Mouse (Mus musculus): ENCODE results near the gene Gls2.
"Not testable (repeated sequence)": the region's sequence is repeated elsewhere in the genome, so short reads cannot be mapped to it uniquely, and the experiment has no call there.

The Gls2 gene

DNA sequence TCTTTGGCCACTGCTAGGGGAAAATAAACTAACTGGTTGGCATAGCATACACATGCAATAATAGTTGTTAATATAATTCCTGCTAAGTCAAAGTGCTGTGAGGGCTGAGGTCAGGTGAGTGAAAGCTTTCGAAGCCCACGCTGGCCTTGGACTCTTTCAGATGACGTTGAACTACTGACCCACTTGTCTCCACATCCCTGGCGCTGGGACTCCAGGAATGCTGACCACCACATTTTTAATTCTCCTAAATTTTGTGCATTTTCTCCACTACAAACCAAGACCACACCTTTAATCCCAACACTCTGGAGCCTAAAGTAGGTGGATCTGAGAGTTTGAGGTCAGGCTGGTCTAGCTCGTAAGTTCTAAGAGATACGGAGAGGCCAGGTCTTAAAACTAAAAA lies 1.1 kb upstream of the Gls2 start:
- in situ Hi-C loops (cut with MboI, MseI), result loop anchor here (5.0 kb wide), 1 partner anchor 96 kb away; no protein-coding TSS in a partner anchor

DNA sequence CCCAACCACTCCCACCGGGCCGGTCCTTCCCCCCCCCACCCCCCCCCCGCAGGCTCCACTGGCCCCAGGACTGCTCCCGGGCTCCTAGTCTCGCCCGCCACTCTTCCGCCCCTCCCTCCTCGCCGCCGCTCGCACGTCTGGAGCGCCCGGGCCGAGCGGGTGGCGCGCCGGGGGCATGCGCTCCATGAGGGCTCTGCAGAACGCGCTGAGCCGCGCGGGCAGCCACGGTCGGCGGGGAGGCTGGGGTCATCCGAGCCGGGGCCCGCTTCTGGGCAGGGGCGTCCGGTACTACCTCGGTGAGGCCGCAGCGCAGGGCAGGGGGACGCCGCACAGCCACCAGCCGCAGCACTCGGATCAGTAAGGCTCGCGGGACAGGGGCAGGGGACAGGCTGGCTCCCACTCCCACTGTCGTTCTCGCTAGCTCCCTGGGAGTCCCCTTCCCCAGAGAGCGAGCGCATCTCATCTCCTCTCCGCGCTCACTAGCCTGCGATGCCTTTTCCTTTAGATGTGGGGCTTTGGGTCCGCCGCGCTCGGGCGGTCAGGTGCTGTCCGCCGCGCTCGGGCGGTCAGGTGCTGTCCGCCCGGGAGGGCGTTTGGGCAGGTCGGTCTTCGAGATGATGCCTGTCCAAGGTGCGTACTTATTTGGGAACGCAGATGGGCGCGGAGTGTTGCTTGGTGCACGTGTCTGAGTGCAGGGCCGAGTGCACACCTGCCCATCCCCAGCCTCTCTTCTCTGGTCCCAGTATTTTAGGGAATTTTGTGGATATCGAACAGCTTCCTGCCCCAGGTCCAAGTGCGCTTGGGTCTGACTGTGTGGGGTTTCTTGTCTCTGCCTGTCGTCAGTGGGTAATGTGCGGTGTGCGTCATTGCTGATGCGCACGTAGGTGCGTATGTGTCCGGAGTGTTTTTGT lies 549 bp downstream of the Gls2 start:
- in situ Hi-C loops (cut with MboI, MseI), result loop anchor here (5.0 kb wide), 1 partner anchor 98 kb away; no protein-coding TSS in a partner anchor

DNA sequence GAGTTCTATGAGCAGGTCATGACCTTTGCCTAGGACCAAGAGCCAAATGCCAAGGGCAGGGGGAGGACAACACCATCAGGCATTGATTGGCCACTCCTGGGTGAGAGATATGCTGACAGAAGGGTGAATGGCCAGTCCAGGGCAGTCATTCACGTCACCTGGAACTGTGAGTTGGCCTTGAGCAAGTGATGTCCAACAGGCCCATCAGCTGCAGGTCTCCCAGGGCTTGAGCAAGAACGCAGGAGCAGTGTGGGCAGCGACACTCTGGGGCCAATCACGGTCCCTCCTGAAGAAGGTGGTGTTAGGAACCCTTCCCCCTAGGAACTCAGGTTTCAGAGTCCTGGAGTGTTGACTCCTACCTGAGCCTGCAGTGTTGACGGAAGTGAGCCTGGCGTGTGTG lies 7.6 kb downstream of the Gls2 start:
- in situ Hi-C loops (cut with MboI, MseI), result no loop called here

DNA sequence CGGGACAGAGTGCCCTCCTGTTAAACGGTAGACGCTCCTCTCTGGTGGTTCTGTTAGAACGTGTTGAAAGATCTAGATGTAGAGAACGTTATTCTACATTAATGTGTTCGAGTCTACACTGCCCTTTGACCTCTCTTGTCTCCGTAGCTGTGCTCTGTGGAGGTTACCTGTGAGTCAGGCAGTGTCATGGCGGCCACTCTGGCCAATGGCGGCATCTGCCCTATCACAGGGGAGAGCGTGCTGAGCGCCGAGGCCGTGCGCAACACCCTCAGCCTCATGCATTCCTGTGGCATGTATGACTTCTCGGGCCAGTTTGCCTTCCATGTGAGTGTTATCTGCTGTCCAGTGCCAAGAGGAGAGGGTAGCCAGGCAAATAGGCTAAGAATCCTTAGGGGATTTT lies 10.7 kb downstream of the Gls2 start:
- in situ Hi-C loops (cut with MboI, MseI), result no loop called here

DNA sequence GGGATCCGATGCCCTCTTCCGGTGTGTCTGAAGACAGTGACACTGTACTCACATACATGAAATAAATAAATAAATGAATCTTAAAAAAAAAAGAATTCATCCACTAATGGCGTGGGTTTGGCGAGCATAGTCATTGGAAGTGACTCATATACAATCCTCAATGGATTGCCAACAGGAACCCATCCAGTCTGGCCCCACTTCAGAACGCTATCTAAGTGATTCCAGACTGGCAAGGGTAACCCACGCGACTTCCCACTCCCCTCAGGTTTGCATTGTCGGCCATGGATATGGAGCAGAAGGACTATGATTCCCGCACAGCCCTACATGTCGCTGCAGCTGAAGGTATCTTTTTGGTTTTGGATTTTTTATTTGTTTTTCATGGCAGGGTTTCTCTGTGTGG lies 14.1 kb downstream of the Gls2 start:
- in situ Hi-C loops (cut with MboI, MseI), result no loop called here

DNA sequence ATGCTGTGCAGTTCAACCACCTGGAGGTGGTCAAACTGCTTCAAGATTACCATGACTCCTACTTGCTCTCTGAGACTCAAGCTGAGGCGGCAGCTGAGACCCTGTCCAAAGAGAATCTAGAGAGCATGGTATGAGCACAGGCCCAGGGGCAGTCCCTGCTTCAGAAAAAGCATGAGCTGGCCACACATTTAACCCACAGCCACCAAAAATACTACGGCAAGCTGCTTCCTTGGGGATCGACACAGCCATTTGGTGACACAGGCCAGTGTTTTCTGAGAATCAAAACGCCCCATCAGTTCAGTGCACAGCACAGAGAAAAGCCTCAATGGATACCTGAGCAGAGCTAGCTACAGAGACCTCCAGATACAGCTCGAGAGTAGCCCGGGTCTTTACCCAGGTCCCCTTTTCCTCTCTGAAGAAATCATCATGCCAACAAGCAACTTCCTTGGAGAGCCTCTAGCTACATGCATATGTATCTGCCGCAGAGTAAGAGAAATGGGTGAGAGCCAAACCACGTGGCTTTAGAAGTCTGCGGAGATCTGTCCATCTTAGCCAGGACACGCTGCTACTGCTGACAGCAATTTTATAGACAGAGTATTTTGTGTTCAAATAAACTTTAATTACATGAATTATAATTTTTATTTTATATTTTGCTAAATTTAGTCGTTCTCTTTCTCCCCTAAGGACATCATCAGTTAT lies 15.2 kb downstream of the Gls2 start:
- in situ Hi-C loops (cut with MboI, MseI), result no loop called here

DNA sequence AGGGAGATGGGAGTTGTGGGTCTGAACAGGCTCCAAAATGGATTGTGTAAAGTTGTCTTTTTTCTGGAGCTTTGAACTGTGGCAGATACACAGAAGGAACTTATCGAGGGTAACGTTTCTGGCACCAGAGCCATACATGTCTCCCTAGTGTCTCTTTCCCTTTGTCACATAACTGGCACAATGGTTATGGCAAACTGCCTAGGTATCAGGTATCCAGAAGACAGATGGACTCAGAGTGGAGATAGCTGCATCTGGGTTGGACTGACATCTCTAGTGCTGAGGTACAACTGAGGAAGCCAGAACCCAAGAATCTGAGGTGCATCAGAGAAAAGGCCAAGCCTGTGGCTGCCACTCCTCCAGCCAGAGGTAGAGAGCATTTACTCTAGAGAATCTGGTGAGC lies 15.9 kb downstream of the Gls2 start:
- in situ Hi-C loops (cut with MboI, MseI), result no loop called here

DNA sequence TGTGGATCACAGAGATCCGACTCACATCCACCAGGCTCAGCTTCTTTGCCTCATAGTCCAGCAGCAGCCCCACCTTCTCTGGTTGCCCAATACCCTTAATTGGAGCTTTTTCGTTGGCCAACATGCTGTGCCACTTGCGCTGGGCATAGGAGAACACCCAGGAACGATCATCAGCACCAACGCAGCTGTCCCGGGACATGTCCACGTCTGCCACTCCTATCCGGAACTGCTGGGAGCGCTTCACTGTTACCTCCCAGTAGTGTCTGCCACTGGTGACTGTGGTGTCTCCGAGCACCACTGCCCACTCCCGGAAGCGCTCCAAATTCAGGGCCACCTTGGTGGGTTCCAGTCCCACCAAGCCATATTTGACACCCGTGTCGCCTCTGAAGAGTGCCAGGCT lies 16.7 kb downstream of the Gls2 start:
- in situ Hi-C loops (cut with MboI, MseI), result no loop called here

DNA sequence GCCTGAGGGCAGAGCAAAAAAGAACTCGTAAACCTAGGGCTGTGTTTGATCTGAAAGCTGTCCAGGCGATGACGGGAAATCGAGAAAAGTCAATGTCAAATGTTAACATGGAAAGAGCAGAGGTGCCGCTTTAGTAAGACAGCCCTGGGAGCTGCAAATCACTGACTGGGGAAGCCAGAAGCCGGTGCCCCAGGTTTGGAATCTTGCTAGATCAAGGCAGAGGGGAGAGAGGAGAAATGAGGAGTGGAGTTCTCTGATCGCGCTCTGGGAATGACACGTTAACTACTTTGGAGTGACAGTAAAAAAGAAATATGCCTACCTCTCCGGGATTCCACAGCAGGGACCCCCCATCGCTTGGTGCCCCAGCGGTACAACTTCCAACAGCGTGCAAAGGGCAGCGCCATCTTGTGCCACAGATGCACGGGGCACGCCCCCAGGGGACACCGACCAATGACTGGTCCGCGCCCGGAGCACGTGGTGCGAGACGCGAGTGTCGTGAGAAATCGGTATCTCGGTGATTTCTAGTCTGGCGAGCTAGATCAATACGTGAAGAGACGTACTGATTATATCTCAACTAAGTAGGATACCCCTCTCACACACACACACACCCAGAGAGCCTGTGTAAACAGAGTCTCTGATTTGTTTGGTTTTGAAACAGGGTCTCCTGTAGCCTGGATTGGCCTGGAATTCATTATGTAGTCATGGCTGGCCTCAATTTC lies 17.3 kb downstream of the Gls2 start, which contains the start of gene Spryd4:
Spryd4 (minus strand) TSS at position 418 of the 719 bp plus-strand sequence.
- in situ Hi-C loops (cut with MboI, MseI), result no loop called here

DNA sequence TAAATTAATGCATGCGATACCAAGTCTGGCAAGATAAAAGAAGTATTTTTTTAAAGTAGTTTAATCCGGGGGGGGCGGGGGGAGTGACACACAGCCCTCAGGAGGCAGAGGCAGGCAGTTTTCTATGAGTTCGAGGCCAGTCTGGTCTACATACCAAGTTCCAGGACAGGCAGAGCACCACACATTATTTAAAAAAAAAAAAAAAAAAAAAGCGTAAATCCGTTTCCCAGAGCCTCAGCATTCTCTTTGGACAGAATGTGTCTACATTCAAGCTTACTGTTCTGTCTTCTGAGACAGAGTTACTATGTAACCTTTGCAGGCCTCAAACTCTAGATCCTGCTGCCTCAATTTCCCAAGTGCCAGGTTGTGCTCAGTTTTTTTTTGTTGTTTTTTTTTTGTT lies 17.9 kb downstream of the Gls2 start:
- in situ Hi-C loops (cut with MboI, MseI), result no loop called here

DNA sequence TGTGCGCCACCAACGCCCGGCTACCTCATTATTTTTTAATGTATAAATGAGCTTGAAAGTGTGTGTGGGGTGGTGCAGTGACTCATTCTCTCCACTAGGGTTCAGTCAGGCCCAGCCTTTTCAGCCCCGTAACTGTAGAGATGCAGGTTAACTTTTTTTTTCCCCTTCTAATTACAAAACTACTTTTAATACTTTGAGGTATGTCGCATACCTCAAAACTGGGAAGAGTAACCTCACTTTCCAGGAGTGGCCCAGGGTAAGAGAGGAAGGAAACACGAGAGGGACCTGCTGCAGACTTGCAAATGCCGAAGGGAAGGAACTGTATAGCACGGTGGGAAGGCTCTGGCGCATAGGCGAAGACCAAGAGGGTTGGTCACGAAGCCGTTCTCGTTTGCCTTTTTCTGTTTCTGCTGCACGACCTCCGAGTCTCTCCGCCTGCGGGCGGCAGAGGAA lies 18.6 kb downstream of the Gls2 start:
- in situ Hi-C loops (cut with MboI, MseI), result no loop called here

DNA sequence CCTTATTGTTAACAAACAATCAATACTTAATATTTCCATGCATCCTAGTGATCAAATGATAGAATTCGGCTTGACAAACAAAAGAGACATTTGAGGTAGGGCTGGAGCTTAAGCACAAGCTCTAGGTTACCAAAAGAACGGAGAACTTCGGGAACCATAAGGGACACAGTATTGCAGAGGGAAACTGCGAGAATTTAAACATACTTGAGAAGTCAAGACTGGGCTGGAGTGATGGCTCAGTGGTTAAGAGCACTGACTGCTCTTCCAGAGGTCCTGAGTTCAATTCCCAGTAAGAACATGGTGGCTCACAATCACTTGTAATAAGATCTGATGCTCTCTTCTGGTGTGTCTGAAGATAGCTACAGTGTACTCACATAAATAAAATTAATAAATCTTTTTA lies 19.9 kb downstream of the Gls2 start:
- in situ Hi-C loops (cut with MboI, MseI), result not testable (repeated sequence)

DNA sequence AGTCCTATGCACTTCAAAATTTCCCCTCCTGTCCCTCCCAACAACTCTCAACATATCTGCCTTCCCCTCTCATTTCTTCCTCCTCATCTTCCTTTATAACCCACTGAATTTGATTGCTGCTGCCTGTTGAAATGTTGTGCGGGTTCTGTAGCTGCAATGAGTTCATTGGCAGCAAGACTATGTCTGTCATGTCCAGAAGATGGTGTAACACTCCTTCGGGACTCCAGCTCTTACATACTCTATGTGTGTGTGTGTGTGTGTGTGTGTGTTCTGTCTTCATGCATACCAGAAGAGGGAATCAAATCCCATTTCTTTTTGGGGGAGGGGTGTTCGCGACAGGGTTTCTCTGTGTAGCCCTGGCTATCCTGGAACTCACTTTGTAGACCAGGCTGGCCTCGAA lies 20.7 kb downstream of the Gls2 start:
- in situ Hi-C loops (cut with MboI, MseI), result no loop called here

DNA sequence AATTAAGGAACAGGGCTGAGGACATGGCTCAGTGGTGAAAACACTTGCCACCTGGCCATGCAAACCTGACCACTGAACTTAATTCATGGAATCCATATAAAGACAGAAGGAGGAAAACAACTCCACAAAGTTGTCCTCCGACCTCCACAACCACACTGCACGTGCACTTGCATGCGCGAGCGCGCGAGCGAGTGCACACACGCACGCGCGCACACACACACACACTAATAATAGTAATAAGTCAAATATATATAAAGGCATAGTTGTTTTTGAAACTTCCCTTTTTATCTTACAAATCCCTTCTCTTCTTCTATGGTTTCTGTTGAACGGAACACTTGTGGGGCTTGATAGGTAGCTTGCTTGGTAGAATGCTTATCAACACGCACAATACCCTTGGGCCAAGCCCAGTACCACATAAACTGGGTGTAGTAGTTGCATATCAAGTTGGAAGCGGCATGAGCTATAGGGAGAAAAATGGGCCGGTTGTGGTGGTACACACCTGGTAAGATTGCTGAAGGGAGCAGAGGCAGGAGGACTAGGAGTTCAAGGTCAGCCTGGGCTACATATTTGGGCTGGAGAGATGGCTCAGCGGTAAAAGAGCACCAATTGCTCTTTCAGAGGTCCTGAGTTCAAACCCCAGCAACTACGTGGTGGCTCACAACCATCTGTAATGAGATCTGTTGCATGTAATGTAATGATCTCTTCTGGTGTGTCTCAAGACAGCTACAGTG lies 24.3 kb downstream of the Gls2 start:
- in situ Hi-C loops (cut with MboI, MseI), result no loop called here

DNA sequence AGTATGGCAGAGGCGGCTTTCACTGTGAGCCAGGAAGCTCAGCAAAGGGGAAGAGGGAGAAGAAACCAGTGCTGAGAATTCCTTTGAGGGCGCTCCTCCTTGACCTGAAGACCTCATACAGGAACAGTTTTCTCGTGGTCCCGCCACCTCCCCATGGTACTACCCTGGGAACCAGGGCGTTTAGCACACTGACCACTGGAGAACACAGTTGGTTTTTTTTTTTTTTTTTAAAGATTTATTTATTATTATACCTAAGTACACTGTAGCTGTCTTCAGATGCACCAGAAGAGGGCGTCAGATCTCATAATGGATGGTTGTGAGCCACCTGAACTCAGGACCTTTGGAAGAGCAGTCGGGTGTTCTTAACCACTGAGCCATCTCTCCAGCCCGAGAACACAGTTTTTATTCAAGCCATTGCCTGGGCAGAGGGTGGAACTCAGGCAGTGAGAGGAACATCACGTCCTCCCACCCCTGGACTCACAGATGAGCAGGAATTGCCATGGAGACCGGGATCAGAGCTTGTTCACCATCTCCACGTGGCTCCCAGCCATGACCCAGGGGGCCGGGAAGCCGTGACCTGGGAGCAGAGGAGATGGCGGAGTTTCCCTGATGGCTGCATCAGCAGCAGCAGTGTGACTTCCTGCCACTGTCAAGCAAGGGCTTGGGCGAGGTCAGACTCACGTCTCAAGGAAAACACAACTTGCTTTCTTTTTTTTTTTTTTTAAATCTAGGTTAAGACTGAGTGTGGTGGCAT lies 27.5 kb downstream of the Gls2 start:
- in situ Hi-C loops (cut with MboI, MseI), result no loop called here

DNA sequence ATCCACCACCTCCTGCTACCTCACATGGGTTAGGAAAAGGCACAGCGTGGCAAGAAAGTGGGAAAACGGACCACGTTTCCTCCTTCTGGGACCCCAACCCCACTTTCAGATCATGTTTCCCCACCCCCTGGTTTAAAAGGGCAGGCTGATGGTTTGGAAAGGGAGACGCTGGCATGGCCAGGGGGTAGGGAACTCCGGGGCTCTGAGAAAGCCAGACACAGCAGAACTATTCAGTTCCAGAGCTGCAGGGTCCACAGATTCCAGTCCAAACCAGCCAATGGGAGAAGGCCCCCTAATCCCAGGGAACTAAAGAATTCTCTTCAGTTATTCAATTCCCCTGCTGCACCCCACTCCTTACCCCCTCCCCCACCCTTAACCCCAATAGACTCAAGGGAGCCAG lies 30.8 kb downstream of the Gls2 start:
- in situ Hi-C loops (cut with MboI, MseI), result no loop called here

DNA sequence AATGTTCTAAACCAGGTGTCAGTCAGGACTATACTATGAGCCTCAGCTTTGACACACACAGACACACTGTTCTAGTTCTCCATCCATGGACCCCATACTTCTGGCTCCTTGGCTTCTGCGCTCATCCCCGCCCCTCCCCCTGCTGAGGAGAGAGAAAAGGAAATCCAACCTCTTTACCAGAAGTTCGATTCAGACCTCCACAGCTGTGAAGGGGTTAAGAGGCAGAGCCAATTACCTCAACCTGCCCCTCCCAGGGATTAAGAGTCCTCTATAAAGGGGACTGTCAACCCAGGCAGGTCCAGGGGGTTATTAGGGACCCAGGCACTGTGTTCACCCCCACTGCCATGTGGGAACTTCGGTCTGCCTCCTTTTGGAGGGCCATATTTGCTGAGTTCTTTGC lies 31.3 kb downstream of the Gls2 start, which contains the start of gene Mip:
Mip (plus strand) TSS at position 301 of the 400 bp plus-strand sequence.
- in situ Hi-C loops (cut with MboI, MseI), result no loop called here

DNA sequence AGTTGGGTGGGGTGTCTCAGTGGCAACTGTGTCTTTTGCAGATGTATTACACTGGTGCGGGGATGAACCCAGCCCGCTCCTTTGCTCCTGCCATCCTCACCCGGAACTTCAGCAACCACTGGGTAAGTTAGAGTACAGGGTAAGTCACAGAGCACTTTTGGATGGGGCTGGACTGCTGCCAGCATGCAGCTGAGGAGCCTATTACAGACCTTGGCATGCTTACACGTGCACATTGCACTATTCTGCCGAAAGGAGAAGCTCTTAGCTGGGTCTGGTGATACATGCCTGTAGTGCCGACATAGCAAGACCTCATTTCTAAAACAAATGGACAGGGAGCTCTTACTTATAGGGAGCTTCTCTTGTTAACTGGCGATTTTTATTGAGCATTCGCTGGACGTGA lies 33.3 kb downstream of the Gls2 start:
- in situ Hi-C loops (cut with MboI, MseI), result no loop called here

DNA sequence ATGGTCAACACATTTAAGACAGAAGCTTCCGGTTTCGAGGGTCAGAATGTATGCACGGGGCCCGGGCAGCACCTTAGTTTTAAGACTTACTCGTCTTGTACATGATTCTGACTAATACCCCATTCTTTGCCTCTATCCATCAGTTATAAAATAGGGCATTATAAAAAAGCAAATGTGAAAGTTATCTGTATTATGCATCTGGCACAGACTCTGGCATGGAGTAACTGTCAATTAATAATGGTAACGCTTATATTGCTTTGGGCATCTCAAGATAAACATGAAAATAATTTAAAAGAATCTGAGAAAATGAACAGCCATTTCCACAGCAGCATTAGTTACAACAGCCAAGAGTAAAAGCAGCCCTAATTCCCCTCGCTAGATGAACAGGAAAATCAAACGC lies 33.8 kb downstream of the Gls2 start:
- in situ Hi-C loops (cut with MboI, MseI), result no loop called here

DNA sequence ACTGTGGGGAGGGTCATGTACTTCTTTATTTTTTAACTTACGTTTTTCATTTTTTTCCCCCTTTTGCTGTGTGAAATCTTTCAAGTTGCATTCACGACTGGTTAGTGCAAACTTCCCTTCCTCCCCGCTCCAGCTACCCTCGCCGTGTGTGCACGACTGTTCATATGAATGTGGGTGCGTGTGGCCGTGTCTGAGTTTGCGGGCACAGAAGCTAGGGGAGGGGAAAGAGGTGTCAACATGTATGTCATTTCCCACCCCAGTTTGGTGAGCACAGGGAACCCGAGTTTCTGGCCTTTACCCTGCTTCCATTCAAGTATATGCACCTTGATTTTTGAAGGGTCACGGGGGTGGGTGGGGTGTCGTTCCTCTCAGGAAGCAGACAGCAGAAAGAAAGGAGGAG lies 36.3 kb downstream of the Gls2 start:
- in situ Hi-C loops (cut with MboI, MseI), result no loop called here

DNA sequence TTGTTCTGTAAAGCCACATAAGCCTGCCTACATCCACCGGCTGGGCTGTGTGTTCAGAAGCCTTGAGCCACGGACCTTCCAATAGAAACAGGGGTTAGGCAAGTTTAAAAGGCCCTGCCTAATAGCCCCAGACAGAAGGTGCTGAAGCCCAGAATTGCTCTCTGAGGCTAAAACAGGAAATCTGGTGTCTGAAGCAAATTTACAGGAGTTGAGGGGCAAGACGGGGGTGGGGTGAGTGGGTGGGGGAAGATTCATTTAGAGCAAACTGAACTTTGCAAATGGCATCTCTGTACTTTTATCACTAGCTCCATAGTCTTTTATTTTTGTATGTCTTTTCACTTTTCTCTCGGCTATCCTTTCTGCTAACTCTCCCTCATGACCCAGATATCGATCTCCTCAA lies 36.9 kb downstream of the Gls2 start:
- in situ Hi-C loops (cut with MboI, MseI), result no loop called here

Data from regulatory T cell (primary cell).